Mouse (Mus musculus) right cerebral cortex, postnatal 10 days (tissue): ENCODE measurements around the gene Psmd14.

ENCODE experiments used
- DNase-seq, 2 experiments: peaks; one replicate each; pipeline ENCODE4 v3.0.0; 2021; ENCODE audit warnings: low spot score in 2 of 2

Gene Psmd14

GRCm38 (mm10) chr2:61813106-61813505 lies 101.6 kb downstream of the Psmd14 start:
- no peak for DNase-seq

DNA sequence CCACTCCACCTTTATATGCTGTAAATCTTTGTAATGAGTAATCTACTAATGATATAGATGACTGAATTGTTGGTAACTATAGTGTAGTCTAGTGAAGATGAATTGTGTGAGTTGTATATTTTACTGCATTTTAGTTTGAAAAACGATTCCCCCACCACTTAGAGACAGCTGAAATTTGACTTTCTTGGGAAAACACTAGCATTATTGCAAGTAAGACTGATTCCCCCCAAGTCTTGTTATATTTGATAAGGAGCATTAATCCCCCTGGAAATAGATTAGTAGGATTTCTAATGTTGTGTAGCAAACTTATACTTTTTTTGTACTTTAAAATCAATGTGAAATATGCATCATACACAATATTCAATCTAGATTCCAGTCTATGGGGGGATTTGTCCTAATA lies 102.0 kb downstream of the Psmd14 start:
- DNase-seq, result no peak

- peak; percentile 52 to 61 for DNase-seq
Measured at GRCm38 (mm10) chr2:61814548-61815473, 103.3 kb downstream of the Psmd14 start.

- peak; percentile 68 to 74 for DNase-seq
Measured at GRCm38 (mm10) chr2:61815583-61816313, 104.3 kb downstream of the Psmd14 start.

DNA sequence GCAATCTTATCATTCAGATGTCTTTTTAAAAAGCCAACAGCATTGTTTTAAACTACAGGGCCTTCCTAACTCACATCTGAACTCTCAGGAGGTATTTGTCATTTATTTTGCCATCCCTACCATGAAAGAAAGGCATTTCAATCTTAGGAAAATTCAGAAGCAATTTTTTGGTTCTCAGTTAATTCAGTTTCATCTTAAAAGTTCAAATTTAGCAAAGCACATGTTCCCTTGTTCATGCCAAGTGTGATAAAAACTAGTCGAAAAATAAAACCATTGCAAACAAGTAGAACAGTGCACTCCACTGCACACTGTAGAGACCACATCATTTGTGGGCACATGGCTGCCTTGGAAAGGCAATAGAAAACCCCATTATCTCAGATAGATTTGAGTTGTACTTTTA lies 106.7 kb downstream of the Psmd14 start:
- no peak for DNase-seq

DNA sequence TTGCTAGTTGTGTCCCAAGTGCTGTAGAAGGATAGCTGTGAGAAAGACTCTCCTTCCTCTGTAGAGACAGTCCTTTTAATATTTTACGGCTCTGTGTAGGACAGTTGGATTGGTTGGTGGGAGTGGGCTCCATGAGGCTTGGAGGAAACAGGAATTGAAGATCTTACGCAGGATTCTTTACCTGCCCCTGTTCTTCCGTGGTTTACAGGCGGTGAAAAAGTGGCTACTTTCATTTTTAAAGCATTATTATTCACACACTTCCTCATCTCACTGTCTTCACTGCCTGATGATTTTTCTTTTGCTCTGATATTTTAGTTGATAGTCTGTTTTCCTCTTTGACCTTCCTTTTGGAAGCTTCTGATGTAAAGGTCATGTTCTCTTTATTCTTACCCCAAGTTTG lies 108.7 kb downstream of the Psmd14 start:
- no peak for DNase-seq

DNA sequence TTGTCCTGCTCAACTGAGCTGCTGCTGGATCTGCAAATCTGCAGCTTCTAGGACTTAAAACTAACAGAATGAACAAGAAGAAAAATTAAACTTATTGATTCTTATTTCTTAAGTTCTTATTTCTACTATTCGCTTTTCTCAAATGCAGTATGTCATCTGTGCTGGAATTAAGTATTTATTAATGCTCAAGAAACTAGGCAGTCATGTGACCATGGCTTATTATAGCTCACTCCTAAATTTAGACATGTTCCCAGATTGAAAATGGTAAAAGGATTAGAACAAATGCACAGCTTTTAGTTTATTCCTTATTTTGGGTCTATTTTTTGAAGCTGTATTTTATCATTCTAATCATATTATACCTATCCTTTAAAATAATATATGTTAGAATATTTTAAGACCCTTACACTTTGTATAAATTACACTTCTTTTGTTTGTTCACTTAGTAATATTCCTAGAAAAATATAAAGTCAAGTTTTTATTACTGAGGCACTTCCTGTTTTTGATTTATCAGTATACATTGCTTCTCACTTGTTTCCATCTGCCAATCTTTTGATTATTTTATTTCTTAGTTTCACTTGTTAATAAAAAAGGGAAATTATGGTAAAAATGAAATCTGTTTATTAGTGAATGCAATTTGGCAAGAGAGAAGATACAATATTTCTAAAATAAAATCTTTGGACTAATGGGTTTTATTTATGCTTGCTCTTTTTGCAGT lies 112.1 kb downstream of the Psmd14 start:
- no peak for DNase-seq

GRCm38 (mm10) chr2:61837243-61837806 lies 125.8 kb downstream of the Psmd14 start:
- DNase-seq, result no peak
